Mouse (Mus musculus) liver, embryonic 14.5 days (tissue): ENCODE measurements around the gene Rab29. TPM values are rescaled to one million over a fixed set of nuclear protein-coding genes. Genes with fewer than 3 reads are reported as not detected.
"Not testable (repeated sequence)": the region's sequence is repeated elsewhere in the genome, so short reads cannot be mapped to it uniquely, and the experiment has no call there.

Experiments used
- ATAC-seq: fragments of 200-750 bp; cut with Nextera tagmentation; 2 replicates; pipeline ENCODE4 v1.8.0; 2017; ENCODE audit warnings: moderate number of reproducible peaks, mild to moderate bottlenecking, moderate library complexity; ENCODE audit not compliant: insufficient read depth
- DNase-seq, 3 experiments: peaks; one replicate each; pipeline ENCODE4 v3.0.0-alpha.2; 2012 to 2013; ENCODE audit warnings: low read depth in 3 of 3, low spot score in 3 of 3
- H3K27ac ChIP-seq: fragments of 300-500 bp; sonication (generic); 2 replicates; pipeline ENCODE4 v1.5.1; 2014; ENCODE audit warnings: moderate library complexity, mild to moderate bottlenecking, control low read depth, inconsistent platforms
- H3K27me3 ChIP-seq: fragments of 300-500 bp; sonication (generic); 2 replicates; pipeline ENCODE4 v1.6.1; 2014; ENCODE audit warnings: mild to moderate bottlenecking, low read length, moderate library complexity; ENCODE audit not compliant: control insufficient read depth, insufficient read depth
- H3K36me3 ChIP-seq: fragments of 300-500 bp; sonication (generic); replicated peaks from 2 replicates; pipeline ENCODE4 v1.6.1; 2014; ENCODE audit warnings: low read depth; ENCODE audit not compliant: control insufficient read depth, insufficient read depth
- H3K4me1 ChIP-seq, 2 experiments: fragments of 200-500 bp in 1 of 2; fragments of 300-500 bp in 1 of 2; sonication (generic) in 1 of 2; replicated peaks; 2 replicates each; pipeline ENCODE4 v1.6.1; 2012 to 2014; ENCODE audit warnings: antibody characterized with exemption in 1 of 2, inconsistent platforms in 1 of 2, low read length in 1 of 2; ENCODE audit not compliant: control insufficient read depth in 2 of 2, insufficient read depth in 2 of 2
- H3K4me2 ChIP-seq: fragments of 300-500 bp; sonication (generic); 2 replicates; pipeline ENCODE4 v1.6.1; 2014; ENCODE audit warnings: low read depth, mild to moderate bottlenecking, control low read depth, moderate library complexity
- H3K4me3 ChIP-seq, 2 experiments: fragments of 200-500 bp in 1 of 2; fragments of 300-500 bp in 1 of 2; sonication (generic) in 1 of 2; 2 replicates each; pipeline ENCODE4 v1.5.1; 2012 to 2014; ENCODE audit warnings: low read depth in 2 of 2, low read length in 2 of 2, mild to moderate bottlenecking in 2 of 2, control low read depth in 1 of 2, inconsistent platforms in 1 of 2, moderate library complexity in 1 of 2; ENCODE audit not compliant: insufficient read depth in 1 of 2
- H3K9ac ChIP-seq: fragments of 300-500 bp; sonication (generic); replicated peaks from 2 replicates; pipeline ENCODE4 v1.6.1; 2014; ENCODE audit warnings: mild to moderate bottlenecking, control low read depth, moderate library complexity
- H3K9me3 ChIP-seq: fragments of 300-500 bp; sonication (generic); 2 replicates; pipeline ENCODE4 v1.6.1; 2016; ENCODE audit warnings: low read length, mixed read lengths; ENCODE audit not compliant: control insufficient read depth
- CTCF ChIP-seq: IDR thresholded peaks from 2 replicates; pipeline ENCODE4 v1.5.1; 2016; ENCODE audit warnings: antibody characterized with exemption, low read depth, control low read depth
- EP300 ChIP-seq: IDR thresholded peaks from 2 replicates; pipeline ENCODE4 v1.6.1; 2016; ENCODE audit warnings: antibody characterized with exemption, low read depth
- WGBS: fragments of 180-500 bp; shearing (Covaris S2); extraction: QIAGEN DNeasy Blood & Tissue Kit; methylation state at CpG from one replicate; pipeline ENCODE4 v1.1.7; 2014; ENCODE audit not compliant: insufficient replicate concordance; 5-methylcytosine and 5-hydroxymethylcytosine counted together
- polyA plus RNA-seq, 2 experiments: library from polyadenylated mRNA; depleted of rRNA in 1 of 2; stranded (reverse) in 1 of 2; unstranded in 1 of 2; fragments of >200 nt; fragmentation: Nextera tagmentation in 1 of 2; extraction: Ambion mirVana in 1 of 2; gene quantifications; 2 replicates each; pipeline versions ENCODE4 v1.2.1 to v1.2.3; 2012 to 2014

The Rab29 gene
- polyA plus RNA-seq, 2 experiments = 7.3 to 10.7 TPM

DNA sequence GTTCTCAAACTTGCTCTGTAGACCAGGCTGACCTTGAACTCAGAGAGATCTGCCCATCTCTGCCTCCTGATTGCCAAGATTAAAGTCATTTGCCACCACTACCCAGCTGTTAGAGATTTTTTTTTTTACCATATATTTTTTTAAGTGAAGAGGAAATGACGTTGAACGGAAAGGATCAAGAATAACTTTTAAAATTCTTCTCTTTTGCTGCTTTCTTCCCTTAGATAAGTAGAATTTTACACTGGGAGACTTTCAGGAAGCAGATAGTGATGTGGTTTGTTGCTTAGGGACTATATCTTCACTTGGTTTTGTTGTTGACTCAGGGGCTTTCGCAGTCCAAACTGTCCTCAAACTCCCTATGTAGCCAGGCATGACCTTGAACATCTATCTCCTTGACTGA lies 41.4 kb downstream of the Rab29 start:
- ATAC-seq (no peak), DNase-seq (no peak)
- Histone ChIP-seq H3K4me1 (peaks cover 9 to 14% of the 10 kb centered on the region in 2 experiments), H3K4me2 (no peak overlapping the region), H3K27me3 (no peaks in the 10 kb centered on the region), H3K9me3 (no peaks in the 10 kb centered on the region), H3K4me3 (no peak overlapping the region), H3K36me3 (peaks cover 3% of the 10 kb centered on the region), H3K9ac (no peak overlapping the region), H3K27ac (no peak overlapping the region)
- WGBS = 20% methylated on average over 3 of the region's 3 CpGs
- TF ChIP-seq EP300 (no peak), CTCF (no peak)

DNA sequence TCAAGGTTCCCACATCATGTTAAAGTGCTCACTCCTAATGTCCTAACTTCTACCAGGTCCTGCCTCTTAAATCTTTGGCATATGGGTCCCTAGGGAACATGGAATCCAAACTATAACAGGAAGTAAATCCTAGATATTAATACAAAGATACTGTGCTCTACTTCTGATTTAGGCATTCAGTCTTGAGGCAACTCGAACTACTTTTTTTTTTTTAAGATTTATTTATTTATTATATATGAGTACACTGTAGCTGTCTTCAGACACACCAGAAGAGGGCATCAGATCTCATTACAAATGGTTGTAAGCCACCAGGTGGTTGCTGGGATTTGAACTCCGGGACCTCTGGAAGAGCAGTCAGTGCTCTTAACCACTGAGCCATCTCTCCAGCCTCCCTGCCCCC lies 42.2 kb downstream of the Rab29 start:
- 78% methylated on average over 2 of the region's 2 CpGs for WGBS

DNA sequence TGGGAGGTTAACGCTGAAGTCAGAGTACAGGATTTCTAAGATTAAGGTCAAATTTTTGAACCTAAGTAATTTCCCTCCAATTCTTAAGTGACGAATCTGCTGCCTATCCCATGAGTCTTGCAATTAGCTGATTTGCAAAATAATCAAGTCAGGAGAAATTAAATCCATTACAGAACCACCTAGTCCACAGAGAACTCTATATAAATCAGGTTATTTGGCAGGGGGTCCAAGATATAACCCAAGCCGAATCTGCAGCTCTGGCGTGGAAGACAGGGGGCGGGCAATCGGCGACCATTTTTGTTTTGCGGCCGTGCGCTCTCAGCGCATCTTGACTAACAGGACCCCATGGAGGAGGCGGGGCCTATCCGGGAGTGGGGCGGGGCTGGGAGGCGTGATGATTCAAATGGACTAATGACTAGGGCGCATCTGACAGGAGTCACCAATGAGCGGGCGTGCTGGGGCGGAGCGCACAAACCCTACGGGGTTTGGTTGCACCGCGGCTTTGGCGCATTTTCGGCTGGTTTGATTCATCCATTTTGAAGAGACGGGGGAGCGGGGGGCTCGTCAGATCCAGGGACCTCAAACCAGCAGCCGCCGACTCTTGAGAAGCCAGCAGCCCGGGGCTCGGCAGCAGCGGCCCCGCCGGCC lies 43.1 kb downstream of the Rab29 start, which contains the start of gene Nucks1:
Nucks1 (plus strand) TSS at position 534 of the 648 bp plus-strand sequence.
- H3K9me3 ChIP-seq = no peaks in the 10 kb centered on the region
- ATAC-seq (peak; percentile 95), DNase-seq (peak; percentile 97 to 98 (median 98))
- peaks cover 9 to 15% of the 10 kb centered on the region in 2 experiments for H3K4me1 ChIP-seq
- H3K27ac ChIP-seq = peak within 1 kb of the TSS; percentile 73
- peak within 1 kb of the TSS; percentile 91 for H3K4me2 ChIP-seq
- H3K36me3 ChIP-seq = peaks cover 7% of the 10 kb centered on the region
- no peaks in the 10 kb centered on the region for H3K27me3 ChIP-seq
- under 1% methylated on average over 35 of the region's 35 CpGs for WGBS
- no peak for TF ChIP-seq EP300
- peak; percentile 50 for TF ChIP-seq CTCF
- H3K9ac ChIP-seq = peak within 1 kb of the TSS; percentile 95
- H3K4me3 ChIP-seq = peak within 1 kb of the TSS; percentile 93 to 95

More for the DNA sequence above, 42.2 kb downstream of the Rab29 start:
- H3K36me3 ChIP-seq, H3K4me2 ChIP-seq, H3K27me3 ChIP-seq, DNase-seq, ATAC-seq, H3K27ac ChIP-seq, H3K9me3 ChIP-seq, H3K9ac ChIP-seq, H3K4me3 ChIP-seq: not testable (repeated sequence)
- H3K4me1 ChIP-seq = peaks cover 9 to 15% of the 10 kb centered on the region in 2 experiments

DNA sequence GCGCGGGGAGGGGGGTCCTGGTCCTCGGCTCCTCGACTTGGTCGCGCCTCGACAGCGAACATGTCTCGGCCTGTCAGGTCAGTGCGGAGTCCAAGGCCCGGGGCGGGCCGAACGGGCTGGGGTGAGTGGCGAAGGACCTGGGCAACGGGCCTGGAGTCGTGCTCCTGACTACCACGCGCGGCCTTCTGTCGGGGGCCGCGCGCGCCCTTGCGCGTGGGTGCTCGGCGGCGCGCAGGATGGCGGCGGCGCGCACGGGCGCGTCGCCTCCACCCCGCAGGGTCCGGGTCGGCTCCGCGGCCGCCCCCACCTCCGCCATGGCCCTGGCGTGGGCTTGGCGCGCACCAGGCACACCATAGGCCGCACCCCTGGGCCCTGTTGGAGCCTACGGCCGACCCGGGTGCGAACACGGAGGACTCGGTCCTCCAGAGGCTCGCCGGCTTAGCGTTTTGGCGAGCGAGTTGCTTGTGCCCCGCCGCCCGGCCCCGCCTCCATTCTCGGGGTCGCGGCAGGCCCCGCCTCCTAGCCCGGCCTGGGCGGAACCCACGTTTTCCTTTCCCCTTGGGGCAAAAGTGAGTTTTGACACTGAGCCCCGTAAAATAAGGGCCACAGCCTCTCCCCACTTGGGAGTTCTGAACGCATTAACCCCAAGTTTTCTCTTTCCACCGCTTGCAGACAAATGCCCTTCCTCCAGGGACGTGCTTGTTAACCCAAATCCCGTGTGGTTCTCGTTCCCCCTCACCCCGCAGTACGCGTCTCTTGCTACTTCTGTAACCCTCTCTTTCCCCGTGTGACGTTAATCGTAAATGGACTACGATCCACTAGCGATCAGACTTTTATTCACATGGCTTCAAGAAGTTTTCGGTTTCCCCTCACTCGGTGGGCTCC lies 43.9 kb downstream of the Rab29 start:
- Histone ChIP-seq H3K4me2 (peak overlapping the region; percentile 91), H3K27ac (peak overlapping the region; percentile 73), H3K9me3 (no peaks in the 10 kb centered on the region), H3K9ac (peak overlapping the region; percentile 95), H3K36me3 (peaks cover 9% of the 10 kb centered on the region), H3K4me1 (peaks cover 9 to 15% of the 10 kb centered on the region in 2 experiments), H3K27me3 (no peaks in the 10 kb centered on the region), H3K4me3 (peak overlapping the region; percentile 93 to 95)
- under 1% methylated on average over 88 of the region's 88 CpGs for whole genome bisulfite sequencing
- DNase-seq = peak; percentile 68 to 72 (median 69)
- ATAC-seq = peak; percentile 79
- TF ChIP-seq EP300 (no peak), CTCF (no peak)

DNA sequence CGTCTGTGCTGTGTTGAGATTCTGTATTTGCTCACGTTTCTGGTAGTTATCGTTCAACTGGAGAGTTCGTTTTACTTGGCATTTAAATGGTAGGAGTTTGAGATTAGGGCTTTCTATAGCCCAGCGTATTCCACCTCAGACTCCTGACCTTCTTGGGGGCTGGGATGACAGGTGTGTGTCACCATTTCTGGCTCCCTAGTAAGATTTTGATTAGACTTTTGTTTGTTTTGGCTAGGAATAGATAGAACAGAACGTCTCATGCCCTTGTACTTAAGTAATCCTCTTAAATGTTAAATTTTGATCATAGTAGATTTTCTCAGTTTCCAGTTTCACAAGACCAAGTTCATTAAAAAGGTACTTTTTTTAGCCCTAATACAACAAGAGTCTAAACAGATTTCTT lies 50.6 kb downstream of the Rab29 start:
- Histone ChIP-seq H3K27ac (no peak overlapping the region), H3K4me3 (no peak overlapping the region), H3K4me2 (no peak overlapping the region), H3K27me3 (no peaks in the 10 kb centered on the region), H3K9me3 (no peaks in the 10 kb centered on the region), H3K4me1 (peaks cover 3 to 4% of the 10 kb centered on the region in 2 experiments; a peak in 3 of 4 replicates), H3K36me3 (peaks cover 47% of the 10 kb centered on the region), H3K9ac (no peak overlapping the region)
- WGBS = 67% methylated on average over 6 of the region's 6 CpGs
- TF ChIP-seq EP300 = no peak
- no peak for TF ChIP-seq CTCF
- ATAC-seq (no peak), DNase-seq (no peak)
